Mouse (Mus musculus) urinary bladder, postnatal 25 days (tissue): ENCODE measurements around the gene Ceacam20.
"Not testable (repeated sequence)": the region's sequence is repeated elsewhere in the genome, so short reads cannot be mapped to it uniquely, and the experiment has no call there.

Experiments used
- DNase-seq: peaks from one replicate; pipeline ENCODE4 v3.0.0; 2022; ENCODE audit warnings: low spot score

Gene Ceacam20

GRCm38 (mm10) chr7:19949996-19950395 lies 15.2 kb upstream of the Ceacam20 start:
- no peak for DNase-seq

GRCm38 (mm10) chr7:19950589-19950988 lies 14.6 kb upstream of the Ceacam20 start, which contains the start of gene Igsf23:
Gene Igsf23, minus strand, starts transcription at chr7:19950756.
- DNase-seq, result no peak

GRCm38 (mm10) chr7:19952320-19952986 lies 12.8 kb upstream of the Ceacam20 start:
- no peak for DNase-seq

- no peak for DNase-seq
Measured at GRCm38 (mm10) chr7:19953054-19953453, 12.2 kb upstream of the Ceacam20 start.

GRCm38 (mm10) chr7:19955861-19956260 lies 9.4 kb upstream of the Ceacam20 start:
- DNase-seq, result no peak

- peak; percentile 90 for DNase-seq
Measured at GRCm38 (mm10) chr7:19956341-19956781, 8.9 kb upstream of the Ceacam20 start.

- DNase-seq, result no peak
Measured at GRCm38 (mm10) chr7:19962423-19962822, 2.8 kb upstream of the Ceacam20 start.

- DNase-seq, result no peak
Measured at GRCm38 (mm10) chr7:19969106-19969505, 3.9 kb downstream of the Ceacam20 start.

GRCm38 (mm10) chr7:19969541-19970090 lies 4.4 kb downstream of the Ceacam20 start:
- no peak for DNase-seq

- no peak for DNase-seq
Measured at GRCm38 (mm10) chr7:19970196-19970595, 5.0 kb downstream of the Ceacam20 start.

GRCm38 (mm10) chr7:19971516-19971915 lies 6.3 kb downstream of the Ceacam20 start:
- no peak for DNase-seq

- DNase-seq, result not testable (repeated sequence)
Measured at GRCm38 (mm10) chr7:19991165-19991564, 26.0 kb downstream of the Ceacam20 start, which contains the start of gene Nlrp9b. Gene Nlrp9b, plus strand, starts transcription at chr7:19991465.

- DNase-seq, result not testable (repeated sequence)
Measured at GRCm38 (mm10) chr7:19996721-19997120, 31.5 kb downstream of the Ceacam20 start.

GRCm38 (mm10) chr7:20009987-20010386 lies 44.8 kb downstream of the Ceacam20 start:
- no peak for DNase-seq
